Mouse (Mus musculus) E14TG2a.4 (cell line): Measurements from ENCODE around the gene Tescl.

ENCODE experiments used
- CTCF ChIP-seq: conservative IDR thresholded peaks from 2 replicates; pipeline ENCODE4 v1.5.1; 2014; ENCODE audit warnings: low read length
- NANOG ChIP-seq: IDR thresholded peaks from 2 replicates; pipeline ENCODE4 v1.6.1; 2014; ENCODE audit warnings: borderline replicate concordance, low read length, mixed read lengths
- POU5F1 ChIP-seq: IDR thresholded peaks from 2 replicates; pipeline ENCODE4 v1.6.1; 2014; ENCODE audit warnings: low read length, borderline replicate concordance

DNA sequence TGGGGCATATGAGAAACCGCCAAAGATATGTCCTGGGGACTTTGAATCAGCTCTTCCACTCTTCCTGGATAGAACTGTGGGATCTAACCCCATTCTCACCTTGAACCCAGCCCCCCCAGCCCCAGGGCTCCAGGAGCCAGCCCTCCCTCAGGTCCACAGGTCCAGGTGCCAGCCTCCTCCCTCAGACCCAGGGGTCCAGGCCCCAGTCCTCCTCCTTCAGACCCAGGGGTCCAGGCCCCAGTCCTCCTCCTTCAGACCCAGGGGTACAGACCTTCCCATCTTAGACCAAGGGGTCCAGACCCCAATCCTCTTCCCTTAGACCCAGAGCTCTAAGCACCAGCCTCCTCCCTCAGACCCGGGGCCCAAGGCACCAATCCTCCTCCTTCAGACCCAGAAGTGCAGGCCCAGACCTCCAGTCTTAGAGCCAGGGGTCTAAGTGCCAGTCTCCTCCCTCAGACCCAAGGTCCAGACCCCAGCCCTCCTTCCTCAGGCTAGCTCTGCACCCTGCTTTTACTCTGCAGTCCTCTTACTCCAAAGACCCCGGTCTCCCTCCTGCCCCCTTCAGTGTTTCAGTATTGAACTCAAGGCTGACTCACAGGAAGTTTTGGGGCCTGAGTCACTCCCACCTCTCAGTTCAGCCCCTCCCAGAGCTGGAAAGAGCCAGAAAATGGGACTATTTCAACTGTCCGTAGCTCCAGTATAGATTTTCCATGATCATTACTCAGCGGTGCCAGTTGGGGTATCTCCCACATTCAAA is 31.7 kb upstream of the Tescl start:
- TF ChIP-seq CTCF (no peak), NANOG (no peak), POU5F1 (no peak)
